Comparison of ENCODE assay signal across 16 mouse cellular contexts in the genomic region with DNA sequence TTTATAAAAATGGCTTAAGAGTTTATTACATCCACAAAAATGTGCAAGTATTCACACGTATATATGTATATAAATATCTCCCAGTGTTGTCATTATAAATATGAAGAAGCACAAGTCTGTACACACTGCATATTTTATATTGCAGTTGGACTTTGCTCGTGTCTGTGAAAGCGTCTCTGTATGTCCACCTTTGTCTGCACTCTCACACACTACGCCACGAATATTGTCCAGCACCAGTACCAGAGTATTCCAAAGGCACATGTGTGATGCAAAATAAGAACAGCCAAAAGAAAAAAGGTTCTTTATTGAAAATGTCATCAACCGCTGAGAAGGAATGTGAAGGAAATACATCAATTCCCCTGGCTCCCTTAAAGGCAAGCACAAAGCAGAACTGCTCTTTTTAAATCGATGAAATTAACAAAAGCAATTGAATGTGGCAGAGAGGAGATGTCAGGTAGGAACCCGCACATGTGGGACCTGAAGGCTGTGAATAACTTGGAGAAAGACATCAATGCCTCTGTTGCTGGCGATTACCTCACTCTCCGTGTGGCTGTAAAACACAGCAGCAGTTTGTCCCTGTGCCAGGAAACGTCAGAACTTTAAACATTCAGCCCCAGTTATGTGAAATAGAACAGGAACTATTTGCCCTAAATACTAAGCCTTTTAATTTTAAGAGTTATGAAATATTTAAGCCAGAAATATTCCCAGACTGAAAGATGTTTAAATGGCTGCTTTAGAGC. TPM values are rescaled to one million over a fixed set of nuclear protein-coding genes. Genes with fewer than 3 reads are reported as not detected.
A peak's percentile ranks its signal among the peaks of the same experiment; 100 is the strongest.
DNase-seq lines count a peak whose midpoint lies in the region; ATAC-seq and TF ChIP-seq lines count a peak whose summit lies in the region.
"Had no signal": no experiment of that assay in that cellular context is flagged by ENCODE, and none has a peak within 500 bp of the region (broad histone marks: within the 10 kb centered on the region; RNA-seq: fewer than 3 reads in every experiment).

No protein-coding gene starts in this region.

- no peak for TF ChIP-seq POLR2A in brain, embryonic 14.5 days (IDR thresholded peaks at IDR 0.05; ENCODE audit: borderline replicate concordance, extremely low read depth, insufficient read depth, insufficient read length, poor library complexity, severe bottlenecking)

- 62% methylated on average over 11 of the region's 11 CpGs for WGBS in heart, embryonic 13.5 days
- WGBS in limb, embryonic 15.5 days = 35% methylated on average over 11 of the region's 11 CpGs
- WGBS in liver, postnatal 0 days (ENCODE audit: insufficient replicate concordance) = 74% methylated on average over 11 of the region's 11 CpGs

- no peaks in the 10 kb centered on the region for H3K9me3 ChIP-seq in heart, embryonic 13.5 days
- no peaks in the 10 kb centered on the region for H3K9me3 ChIP-seq in limb, embryonic 15.5 days
- H3K9me3 ChIP-seq in liver, postnatal 0 days (ENCODE audit: low read length) = no peaks in the 10 kb centered on the region
- H3K9me3 ChIP-seq: kidney, embryonic 15.5 days; liver, embryonic 15.5 days had no signal

- 0 out of 2 replicates have a peak overlapping the region, but pooled peaks have one; percentile 16 for H3K4me2 ChIP-seq in heart, embryonic 13.5 days
- H3K4me2 ChIP-seq in limb, embryonic 15.5 days = peak overlapping the region; percentile 24; the same call in 1 of the 2 replicates
- no peak overlapping the region for H3K4me2 ChIP-seq in liver, postnatal 0 days (ENCODE audit: low read depth, low read length)
- H3K4me2 ChIP-seq: heart, embryonic 11.5 days; kidney, embryonic 15.5 days; liver, embryonic 15.5 days had no signal

- no peaks in the 10 kb centered on the region for H3K36me3 ChIP-seq in heart, embryonic 13.5 days
- H3K36me3 ChIP-seq in limb, embryonic 15.5 days = no peaks in the 10 kb centered on the region
- H3K36me3 ChIP-seq in liver, postnatal 0 days (replicated peaks; ENCODE audit: insufficient read depth, low read length) = no peaks in the 10 kb centered on the region
- H3K36me3 ChIP-seq: kidney, embryonic 15.5 days; liver, embryonic 15.5 days had no signal

- no peak for ATAC-seq in heart, embryonic 13.5 days (ENCODE audit: extremely low read depth, insufficient number of reproducible peaks, low FRiP score, low TSS enrichment)
- no peak for ATAC-seq in limb, embryonic 15.5 days (ENCODE audit: insufficient number of reproducible peaks, low FRiP score, low TSS enrichment, low read depth)
- no peak for ATAC-seq in liver, postnatal 0 days
- ATAC-seq: CD4-positive, CD25-positive, alpha-beta regulatory T cell, adult 4 months had no signal

- no peaks in the 10 kb centered on the region for H3K27me3 ChIP-seq in heart, embryonic 13.5 days (replicated peaks)
- H3K27me3 ChIP-seq in limb, embryonic 15.5 days = no peaks in the 10 kb centered on the region
- H3K27me3 ChIP-seq in liver, postnatal 0 days (ENCODE audit: insufficient read depth, low read length) = no peaks in the 10 kb centered on the region
- H3K27me3 ChIP-seq: kidney, embryonic 15.5 days; liver, embryonic 15.5 days had no signal

- no peak for TF ChIP-seq EP300 in liver, postnatal 0 days (IDR thresholded peaks at IDR 0.05; ENCODE audit: low read depth)

- no peak for TF ChIP-seq CTCF in brain, embryonic 14.5 days (IDR thresholded peaks at IDR 0.05; ENCODE audit: borderline replicate concordance, extremely low read depth, insufficient read depth, insufficient read length)
- no peak for TF ChIP-seq CTCF in liver, postnatal 0 days (IDR thresholded peaks at IDR 0.05; ENCODE audit: low read depth)

- no peak overlapping the region for H3K4me3 ChIP-seq in heart, embryonic 13.5 days
- peak overlapping the region; percentile 15; the same call in 1 of the 2 replicates for H3K4me3 ChIP-seq in limb, embryonic 15.5 days
- H3K4me3 ChIP-seq in liver, postnatal 0 days (ENCODE audit: low read depth, low read length) = no peak overlapping the region
- H3K4me3 ChIP-seq: kidney, embryonic 15.5 days; liver, embryonic 15.5 days had no signal

- H3K27ac ChIP-seq in heart, embryonic 13.5 days (replicated peaks) = no peak overlapping the region
- no peak overlapping the region for H3K27ac ChIP-seq in limb, embryonic 15.5 days
- H3K27ac ChIP-seq in liver, postnatal 0 days (ENCODE audit: low read depth) = no peak overlapping the region
- H3K27ac ChIP-seq: kidney, embryonic 15.5 days; liver, embryonic 15.5 days; macrophage had no signal

- no peak overlapping the region for H3K9ac ChIP-seq in heart, embryonic 13.5 days
- H3K9ac ChIP-seq in limb, embryonic 15.5 days = no peak overlapping the region
- no peak overlapping the region for H3K9ac ChIP-seq in liver, postnatal 0 days (replicated peaks)
- H3K9ac ChIP-seq: kidney, embryonic 15.5 days; liver, embryonic 15.5 days had no signal

- no peaks in the 10 kb centered on the region for H3K4me1 ChIP-seq in heart, embryonic 13.5 days
- peaks cover 8% of the 10 kb centered on the region for H3K4me1 ChIP-seq in limb, embryonic 15.5 days
- no peaks in the 10 kb centered on the region for H3K4me1 ChIP-seq in liver, postnatal 0 days (ENCODE audit: insufficient read depth)
- H3K4me1 ChIP-seq: kidney, embryonic 15.5 days; liver, embryonic 15.5 days had no signal

- DNase-seq in heart, adult 18-20 months = no peak
- peak; percentile 38 for DNase-seq in MN1 (ENCODE audit: low spot score)
- DNase-seq in brain, embryonic 14.5 days (ENCODE audit: low read depth) = peak; percentile 71
- no peak for DNase-seq in thymus, postnatal 4 days
- DNase-seq in liver, postnatal 0 days = no peak
- no peak for DNase-seq in layer of hippocampus, adult 11-12 months (ENCODE audit: low spot score)
- DNase-seq: cerebellum, adult 2 months; gastrocnemius, postnatal 10 days; thymus, adult 2 months had no signal

RNA-seq across cellular contexts. Expression of gene B3galt1, which starts 23.5 kb away (rescaled TPM):
- 6.0 and 6.8 TPM in 2 replicates for polyA plus RNA-seq in heart, embryonic 13.5 days (2015; fragmentation: Nextera tagmentation; extraction: Ambion mirVana)
- total RNA-seq in heart, adult 18-20 months (2021) = 1 to 10 TPM; 1.2 to 2.3 TPM
- 14.9 and 24.3 TPM in 2 replicates for polyA plus RNA-seq in brain, embryonic 14.5 days (2012; rRNA removed)
- 3.3 and 7.3 TPM in 2 replicates for polyA plus RNA-seq in limb, embryonic 15.5 days (2015; fragmentation: Nextera tagmentation; extraction: Ambion mirVana)
- 2.0 and 2.4 TPM in 2 replicates for polyA plus RNA-seq in liver, postnatal 0 days (2015; fragmentation: Nextera tagmentation; extraction: Ambion mirVana)
- polyA plus RNA-seq: macrophage had no signal

Comparison
In these comparisons a context has a peak if more than half of its experiments do, and no peak if none do; other contexts are left out.
1. DNase-seq: peak in MN1 (single experiment) and brain, embryonic 14.5 days (single experiment); none in heart, adult 18-20 months (0 of 2), thymus, postnatal 4 days (single experiment), liver, postnatal 0 days (single experiment) and layer of hippocampus, adult 11-12 months (single experiment).